Mouse (Mus musculus) bone marrow, adult 2 months (tissue): ENCODE data around the gene Synrg.

Source experiments
- CTCF ChIP-seq: fragments of 200-500 bp; IDR thresholded peaks from 2 replicates; pipeline ENCODE4 v1.5.1; 2011; ENCODE audit warnings: low read length, control low read depth; ENCODE audit not compliant: control insufficient read depth, insufficient read depth
- POLR2A ChIP-seq: fragments of 200-500 bp; IDR thresholded peaks from 2 replicates; pipeline ENCODE4 v1.6.1; 2011; ENCODE audit warnings: low read depth, mild to moderate bottlenecking, control low read depth, low read length, borderline replicate concordance; ENCODE audit not compliant: control insufficient read depth

GRCm38 (mm10) chr11:84057418-84057817 lies 93.2 kb downstream of the Synrg start:
- TF ChIP-seq POLR2A (no peak), CTCF (no peak)
